Mouse (Mus musculus): ENCODE data around the gene Elavl4.

GRCm38 (mm10) chr4:110229238-110229637 lies 122.5 kb downstream of the Elavl4 start:
- no peak for TF ChIP-seq CTCF (IDR thresholded peaks at IDR 0.05)
- no peak for TF ChIP-seq EP300 (IDR thresholded peaks at IDR 0.05; ENCODE audit: insufficient read depth, low read depth, low read length)
- no peak for TF ChIP-seq POLR2A (IDR thresholded peaks at IDR 0.05; ENCODE audit: insufficient read depth, low read depth, low read length)
